Mouse (Mus musculus): ENCODE measurements around the gene Ybx2. TPM values are rescaled to one million over a fixed set of nuclear protein-coding genes. Genes with fewer than 3 reads are reported as not detected.
"Not testable (repeated sequence)": the region's sequence is repeated elsewhere in the genome, so short reads cannot be mapped to it uniquely, and the experiment has no call there.

Ybx2 gene
- total and polyA plus RNA-seq, 3 experiments: 16.7 to 64.2 (median 22.6) TPM

GRCm38 (mm10) chr11:69921114-69922011 is 14.2 kb upstream of the Ybx2 start, which contains the start of gene Eif5a:
Gene Eif5a, minus strand, starts transcription at chr11:69921958.
- H3K4me1 ChIP-seq (ENCODE audit: control insufficient read depth, insufficient read depth, low read length): peaks cover 6% of the 10 kb centered on the region
- WGBS: under 1% methylated on average over 78 of the region's 78 CpGs
- peak; percentile 100 for DNase-seq
- TF ChIP-seq POLR2A (IDR thresholded peaks at IDR 0.05; ENCODE audit: insufficient read depth, low read depth, low read length) (peak; percentile 99), EP300 (IDR thresholded peaks at IDR 0.05; ENCODE audit: insufficient read depth, low read depth, low read length) (peak; percentile 94), CTCF (IDR thresholded peaks at IDR 0.05) (peak; percentile 81)
- intact Hi-C loops (cut with DNase I): loop anchor here (2.0 to 5.0 kb wide), 3 partner anchors 41 to 163 kb away; partner anchors contain the start of genes Gabarap, Kctd11 and Polr2a
- H3K27ac ChIP-seq: peak within 1 kb of the TSS; percentile 97
- peak within 1 kb of the TSS; percentile 71 for H3K4me3 ChIP-seq
- no peaks in the 10 kb centered on the region for H3K27me3 ChIP-seq (ENCODE audit: control insufficient read depth, insufficient read depth, low read length)
- H3K79me2 ChIP-seq (replicated peaks; ENCODE audit: control insufficient read depth, insufficient read depth, low read length): no peaks in the 10 kb centered on the region
- H3K36me3 ChIP-seq (ENCODE audit: control insufficient read depth, insufficient read depth, low read length): peaks cover 12% of the 10 kb centered on the region; the same call in 1 of the 2 replicates
- H3K9ac ChIP-seq (ENCODE audit: low read depth, low read length): peak within 1 kb of the TSS; percentile 98

GRCm38 (mm10) chr11:69922012-69922756 is 13.4 kb upstream of the Ybx2 start:
- Histone ChIP-seq H3K27ac (peak overlapping the region; percentile 97), H3K9ac (ENCODE audit: low read depth, low read length) (peak overlapping the region; percentile 79), H3K79me2 (replicated peaks; ENCODE audit: control insufficient read depth, insufficient read depth, low read length) (no peaks in the 10 kb centered on the region), H3K36me3 (ENCODE audit: control insufficient read depth, insufficient read depth, low read length) (peaks cover 12% of the 10 kb centered on the region; the same call in 1 of the 2 replicates), H3K27me3 (ENCODE audit: control insufficient read depth, insufficient read depth, low read length) (no peaks in the 10 kb centered on the region), H3K4me1 (ENCODE audit: control insufficient read depth, insufficient read depth, low read length) (peaks cover 6% of the 10 kb centered on the region), H3K4me3 (peak overlapping the region; percentile 70)
- intact Hi-C loops (cut with DNase I): loop anchor here (5.0 kb wide), 1 partner anchor 70 kb away; the partner anchor contains the start of gene Gabarap
- WGBS: 4% methylated on average over 12 of the region's 12 CpGs
- TF ChIP-seq CTCF (IDR thresholded peaks at IDR 0.05) (no peak), POLR2A (IDR thresholded peaks at IDR 0.05; ENCODE audit: insufficient read depth, low read depth, low read length) (no peak), EP300 (IDR thresholded peaks at IDR 0.05; ENCODE audit: insufficient read depth, low read depth, low read length) (no peak)
- peak in 1 of 2 experiments; percentile 19 for DNase-seq

DNA sequence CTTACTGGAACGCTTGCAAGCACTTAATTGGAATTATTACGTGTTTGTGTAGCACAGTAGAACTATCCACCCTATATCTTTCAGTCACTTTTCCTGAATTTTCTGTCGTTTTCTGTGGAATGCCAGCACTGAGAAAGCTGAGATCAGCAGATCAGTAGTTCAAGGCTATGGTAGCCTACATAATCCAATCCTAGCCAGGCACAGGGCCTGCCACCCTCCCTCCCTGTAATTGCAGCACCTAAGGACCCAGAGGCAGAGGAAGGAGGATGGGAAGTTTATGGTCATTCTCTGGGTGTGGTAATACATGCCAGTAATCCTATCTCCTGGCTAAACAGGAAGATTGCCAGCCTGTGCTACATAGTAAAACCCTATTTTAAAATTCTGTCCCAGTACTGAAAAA is 12.8 kb upstream of the Ybx2 start:
- intact Hi-C loops (cut with DNase I): loop anchor here (5.0 kb wide), 1 partner anchor 70 kb away; the partner anchor contains the start of gene Gabarap
- WGBS: 74% methylated on average over 3 of the region's 3 CpGs

DNA sequence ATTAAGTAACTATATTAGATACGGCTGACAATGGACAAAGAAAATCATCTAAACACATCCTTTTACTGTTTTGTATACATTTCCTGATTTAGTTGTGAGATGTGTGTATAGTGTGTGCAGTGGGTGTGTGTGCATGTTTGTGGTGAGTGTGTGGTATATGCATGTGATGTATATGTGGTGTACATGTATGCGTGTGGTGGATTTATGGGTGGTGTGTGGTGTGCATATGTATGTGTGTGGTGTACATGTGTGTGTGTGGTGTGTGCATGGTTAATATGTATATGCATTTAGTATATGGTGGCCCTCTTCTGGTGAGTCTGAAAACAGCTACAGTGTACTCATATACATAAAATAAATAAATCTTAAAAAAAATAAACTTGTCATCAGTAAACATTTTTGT is 8.1 kb upstream of the Ybx2 start:
- Histone ChIP-seq H3K36me3 (ENCODE audit: control insufficient read depth, insufficient read depth, low read length) (no peaks in the 10 kb centered on the region), H3K79me2 (replicated peaks; ENCODE audit: control insufficient read depth, insufficient read depth, low read length) (no peaks in the 10 kb centered on the region), H3K4me3 (no peak overlapping the region), H3K27ac (no peak overlapping the region), H3K9ac (ENCODE audit: low read depth, low read length) (no peak overlapping the region), H3K27me3 (ENCODE audit: control insufficient read depth, insufficient read depth, low read length) (no peaks in the 10 kb centered on the region), H3K4me1 (ENCODE audit: control insufficient read depth, insufficient read depth, low read length) (no peaks in the 10 kb centered on the region; the same call in 1 of the 2 replicates)
- TF ChIP-seq POLR2A (IDR thresholded peaks at IDR 0.05; ENCODE audit: insufficient read depth, low read depth, low read length): no peak
- no peak for TF ChIP-seq CTCF (IDR thresholded peaks at IDR 0.05)
- no peak for TF ChIP-seq EP300 (IDR thresholded peaks at IDR 0.05; ENCODE audit: insufficient read depth, low read depth, low read length)
- 95% methylated on average over 2 of the region's 2 CpGs for WGBS
- intact Hi-C loops (cut with DNase I): no loop called here
- no peak for DNase-seq

More for the DNA sequence above, 12.8 kb upstream of the Ybx2 start:
- Histone ChIP-seq H3K36me3 (ENCODE audit: control insufficient read depth, insufficient read depth, low read length) (peaks cover 12% of the 10 kb centered on the region; the same call in 1 of the 2 replicates), H3K4me3 (no peak overlapping the region), H3K9ac (ENCODE audit: low read depth, low read length) (no peak overlapping the region), H3K4me1 (ENCODE audit: control insufficient read depth, insufficient read depth, low read length) (peaks cover 6% of the 10 kb centered on the region), H3K79me2 (replicated peaks; ENCODE audit: control insufficient read depth, insufficient read depth, low read length) (no peaks in the 10 kb centered on the region), H3K27ac (peak overlapping the region; percentile 97), H3K27me3 (ENCODE audit: control insufficient read depth, insufficient read depth, low read length) (no peaks in the 10 kb centered on the region)
- no peak for TF ChIP-seq EP300 (IDR thresholded peaks at IDR 0.05; ENCODE audit: insufficient read depth, low read depth, low read length)
- no peak for TF ChIP-seq POLR2A (IDR thresholded peaks at IDR 0.05; ENCODE audit: insufficient read depth, low read depth, low read length)
- no peak for TF ChIP-seq CTCF (IDR thresholded peaks at IDR 0.05)
- DNase-seq: no peak

- WGBS: 41% methylated on average over 4 of the region's 4 CpGs
- TF ChIP-seq POLR2A (IDR thresholded peaks at IDR 0.05; ENCODE audit: insufficient read depth, low read depth, low read length) (no peak), CTCF (IDR thresholded peaks at IDR 0.05) (no peak), EP300 (IDR thresholded peaks at IDR 0.05; ENCODE audit: insufficient read depth, low read depth, low read length) (no peak)
- Histone ChIP-seq H3K36me3 (ENCODE audit: control insufficient read depth, insufficient read depth, low read length) (no peaks in the 10 kb centered on the region), H3K79me2 (replicated peaks; ENCODE audit: control insufficient read depth, insufficient read depth, low read length) (no peaks in the 10 kb centered on the region), H3K4me1 (ENCODE audit: control insufficient read depth, insufficient read depth, low read length) (peaks cover 1% of the 10 kb centered on the region; the same call in 1 of the 2 replicates), H3K27me3 (ENCODE audit: control insufficient read depth, insufficient read depth, low read length) (no peaks in the 10 kb centered on the region), H3K9ac (ENCODE audit: low read depth, low read length) (no peak overlapping the region), H3K27ac (no peak overlapping the region), H3K4me3 (no peak overlapping the region)
- no peak for DNase-seq
- intact Hi-C loops (cut with DNase I): loop anchor here (5.0 kb wide), 1 partner anchor 273 kb away; no protein-coding TSS in a partner anchor
Observed at GRCm38 (mm10) chr11:69929712-69930111, 5.9 kb upstream of the Ybx2 start.

GRCm38 (mm10) chr11:69930176-69930575 is 5.4 kb upstream of the Ybx2 start:
- not testable (repeated sequence) for H3K4me3 ChIP-seq; H3K79me2 ChIP-seq (replicated peaks; ENCODE audit: control insufficient read depth, insufficient read depth, low read length); DNase-seq; H3K4me1 ChIP-seq (ENCODE audit: control insufficient read depth, insufficient read depth, low read length); H3K27ac ChIP-seq; H3K9ac ChIP-seq (ENCODE audit: low read depth, low read length); H3K27me3 ChIP-seq (ENCODE audit: control insufficient read depth, insufficient read depth, low read length); H3K36me3 ChIP-seq (ENCODE audit: control insufficient read depth, insufficient read depth, low read length)
- WGBS: 86% methylated on average over 8 of the region's 8 CpGs
- intact Hi-C loops (cut with DNase I): loop anchor here (5.0 kb wide), 1 partner anchor 272 kb away; no protein-coding TSS in a partner anchor

Measured in heart, adult 2 months (tissue).